ENCODE assay signal across 13 mouse cellular contexts in the genomic region with DNA sequence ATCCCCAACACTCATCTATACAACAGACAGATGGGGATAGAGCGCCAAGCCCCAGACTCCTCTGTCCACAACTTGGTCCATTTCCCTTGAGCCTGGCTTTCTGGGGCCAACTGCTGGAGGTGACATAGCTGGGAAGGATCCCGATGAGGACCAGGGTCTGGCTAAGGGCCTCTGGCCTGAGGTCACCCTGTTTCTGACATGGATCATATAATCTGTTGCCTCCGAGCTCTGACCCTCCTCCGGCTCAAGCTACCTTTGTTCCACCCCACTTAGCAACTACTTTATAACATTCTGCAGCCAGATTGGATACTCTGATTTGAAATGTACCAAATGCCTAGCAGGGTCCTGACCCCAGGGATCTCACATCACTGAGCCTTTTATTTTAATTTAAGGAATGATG.
"Had no signal": no experiment of that assay in that cellular context is flagged by ENCODE, and none has a peak within 500 bp of the region (broad histone marks: within the 10 kb centered on the region; RNA-seq: fewer than 3 reads in every experiment).

No protein-coding gene starts in this region.

- H3K4me3 ChIP-seq: intestine, embryonic 15.5 days; left cerebral cortex, adult 2 months; limb, embryonic 10.5 days; liver, embryonic 15.5 days; neural tube, embryonic 13.5 days; stomach, embryonic 15.5 days had no signal

- H3K27ac ChIP-seq: intestine, embryonic 15.5 days; left cerebral cortex, adult 2 months; limb, embryonic 10.5 days; liver, embryonic 15.5 days; neural tube, embryonic 13.5 days; stomach, embryonic 15.5 days had no signal

- H3K36me3 ChIP-seq: intestine, embryonic 15.5 days; limb, embryonic 10.5 days; liver, embryonic 15.5 days; neural tube, embryonic 13.5 days; stomach, embryonic 15.5 days had no signal

- H3K4me2 ChIP-seq: intestine, embryonic 15.5 days; liver, embryonic 11.5 days; liver, embryonic 15.5 days; midbrain, embryonic 11.5 days; neural tube, embryonic 13.5 days; stomach, embryonic 15.5 days had no signal

- DNase-seq: lung, adult 2 months; thymus, adult 2 months; thymus, postnatal 25 days had no signal

- H3K9me3 ChIP-seq: intestine, embryonic 15.5 days; limb, embryonic 10.5 days; liver, embryonic 15.5 days; neural tube, embryonic 13.5 days; stomach, embryonic 15.5 days had no signal

- H3K9ac ChIP-seq: intestine, embryonic 15.5 days; liver, embryonic 15.5 days; neural tube, embryonic 13.5 days; stomach, embryonic 15.5 days had no signal

- H3K27me3 ChIP-seq: intestine, embryonic 15.5 days; liver, embryonic 15.5 days; neural tube, embryonic 13.5 days; stomach, embryonic 15.5 days had no signal

- ATAC-seq: intestine, embryonic 15.5 days; lung, postnatal 0 days; midbrain, embryonic 16.5 days had no signal

- H3K4me1 ChIP-seq: intestine, embryonic 15.5 days; liver, embryonic 15.5 days; stomach, embryonic 15.5 days had no signal
